Mouse (Mus musculus) ovary, adult 18-20 months (tissue): ENCODE measurements around the gene Hsd17b1.

Experiments
- DNase-seq: peaks from one replicate; pipeline ENCODE4 v3.0.0; 2022; ENCODE audit warnings: low spot score, mixed read lengths

The Hsd17b1 gene

DNA sequence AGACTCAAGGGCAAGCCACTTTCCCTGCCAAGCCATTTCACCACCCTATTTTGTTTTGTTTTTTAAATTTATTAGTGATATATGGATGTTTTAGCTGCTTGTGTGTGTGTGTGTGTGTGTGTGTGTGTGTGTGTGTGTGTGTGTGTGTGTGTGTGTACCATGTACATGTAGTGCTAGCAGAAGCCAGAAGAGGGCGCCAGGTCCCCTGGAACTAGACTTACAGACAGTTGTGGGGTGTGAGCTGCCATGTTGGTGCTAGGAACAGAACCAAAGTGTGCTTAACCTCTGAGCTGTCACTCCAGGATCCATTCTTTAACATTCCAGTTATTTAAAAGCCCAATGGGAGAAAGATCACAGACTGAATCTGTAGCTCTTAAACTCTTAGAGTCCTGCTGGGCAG, 48.9 kb downstream of the Hsd17b1 start:
- no peak for DNase-seq

DNA sequence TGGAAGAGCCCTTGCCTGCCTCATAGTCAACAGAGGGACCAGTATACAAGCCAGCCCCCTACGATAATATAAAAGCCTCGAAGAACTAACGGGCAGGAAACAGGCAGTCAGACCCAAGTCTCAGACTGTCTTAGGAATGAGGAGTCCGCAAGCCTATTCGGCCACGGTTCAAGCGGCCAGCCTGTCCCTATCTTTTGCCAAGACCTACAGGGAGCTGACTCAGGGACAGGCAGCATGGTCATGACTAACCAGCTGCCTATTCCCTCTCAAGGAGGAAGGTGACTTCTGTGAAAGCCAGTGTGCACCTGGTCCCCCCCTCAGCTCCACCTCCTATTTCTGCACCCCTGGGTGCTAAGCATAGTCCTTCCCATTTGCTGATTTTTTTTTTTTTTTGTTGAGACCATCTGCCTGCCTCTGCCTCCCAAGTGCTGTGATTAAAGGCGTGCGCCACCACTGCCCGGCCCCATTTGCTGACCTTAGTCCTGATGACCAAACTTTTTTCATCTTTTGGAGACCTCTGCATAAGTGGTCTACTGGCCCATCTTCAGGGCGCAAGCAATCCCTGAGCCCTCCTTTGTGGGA, 50.9 kb downstream of the Hsd17b1 start:
- no peak for DNase-seq
